Mouse (Mus musculus): ENCODE data around the gene Fam222b. TPM values are rescaled to one million over a fixed set of nuclear protein-coding genes. Genes with fewer than 3 reads are reported as not detected.
A peak's percentile ranks its signal among the peaks of the same experiment; 100 is the strongest.

Gene Fam222b
- polyA plus RNA-seq, 1 experiment from 2014 or later = 24.2 TPM

GRCm38 (mm10) chr11:78163681-78164603, 69.5 kb downstream of the Fam222b start:
- WGBS = under 1% methylated on average over 22 of the region's 22 CpGs

DNA sequence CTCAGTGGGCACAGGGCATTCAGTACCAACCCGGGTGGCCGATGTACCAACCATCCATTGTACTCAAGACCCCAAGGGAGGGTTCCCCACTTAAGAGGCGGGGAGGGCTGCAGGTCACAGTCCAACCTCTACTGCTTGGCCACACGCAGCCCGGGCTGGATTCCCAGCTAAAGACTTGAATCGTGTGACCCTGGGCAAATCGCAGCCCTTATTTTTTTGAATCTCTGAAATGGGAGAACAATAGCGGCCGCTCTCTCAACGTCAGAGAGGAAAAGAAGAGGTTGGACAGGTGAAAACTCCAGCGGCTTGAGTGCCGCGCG, 70.1 kb downstream of the Fam222b start:
- peak overlapping the region; percentile 98 for H3K4me3 ChIP-seq
- H3K27me3 ChIP-seq (ENCODE audit: low read depth, poor library complexity, severe bottlenecking) = 0 out of 2 replicates have a peak, but pooled peaks cover 4% of the 10 kb centered on the region
- no peaks in the 10 kb centered on the region for H3K9me3 ChIP-seq (replicated peaks)
- H3K27ac ChIP-seq = peak overlapping the region; percentile 99
- no peak for DNase-seq (ENCODE audit: low spot score)
- peaks cover 56% of the 10 kb centered on the region for H3K36me3 ChIP-seq
- peaks cover 50% of the 10 kb centered on the region for H3K4me1 ChIP-seq
- 0% methylated on average over 14 of the region's 14 CpGs for WGBS

More at GRCm38 (mm10) chr11:78163681-78164603, 69.5 kb downstream of the Fam222b start:
- DNase-seq (ENCODE audit: low spot score) = peak; percentile 88
- H3K27me3 ChIP-seq (ENCODE audit: low read depth, poor library complexity, severe bottlenecking) = 0 out of 2 replicates have a peak, but pooled peaks cover 4% of the 10 kb centered on the region
- peak overlapping the region; percentile 98 for H3K4me3 ChIP-seq
- peak overlapping the region; percentile 99 for H3K27ac ChIP-seq
- peaks cover 51% of the 10 kb centered on the region for H3K4me1 ChIP-seq
- H3K9me3 ChIP-seq (replicated peaks) = no peaks in the 10 kb centered on the region
- peaks cover 63% of the 10 kb centered on the region for H3K36me3 ChIP-seq

- under 1% methylated on average over 78 of the region's 78 CpGs for WGBS
- peak within 1 kb of the TSS; percentile 99 for H3K27ac ChIP-seq
- H3K36me3 ChIP-seq = peaks cover 51% of the 10 kb centered on the region
- peak within 1 kb of the TSS; percentile 98 for H3K4me3 ChIP-seq
- 0 out of 2 replicates have a peak, but pooled peaks cover 4% of the 10 kb centered on the region for H3K27me3 ChIP-seq (ENCODE audit: low read depth, poor library complexity, severe bottlenecking)
- peaks cover 48% of the 10 kb centered on the region for H3K4me1 ChIP-seq
- no peaks in the 10 kb centered on the region for H3K9me3 ChIP-seq (replicated peaks)
- peak; percentile 94 for DNase-seq (ENCODE audit: low spot score)
These were observed 70.7 kb downstream of the Fam222b start, which contains the start of gene Traf4 for GRCm38 (mm10) chr11:78164924-78165760. Traf4 (minus strand) TSS chr11:78165589.

GRCm38 (mm10) chr11:78165761-78166109, 71.3 kb downstream of the Fam222b start:
- peak overlapping the region; percentile 98 for H3K4me3 ChIP-seq
- peaks cover 51% of the 10 kb centered on the region for H3K36me3 ChIP-seq
- H3K4me1 ChIP-seq = peaks cover 48% of the 10 kb centered on the region
- 5% methylated on average over 16 of the region's 16 CpGs for WGBS
- peak overlapping the region; percentile 99 for H3K27ac ChIP-seq
- H3K9me3 ChIP-seq (replicated peaks) = no peaks in the 10 kb centered on the region
- H3K27me3 ChIP-seq (ENCODE audit: low read depth, poor library complexity, severe bottlenecking) = 0 out of 2 replicates have a peak, but pooled peaks cover 4% of the 10 kb centered on the region
- DNase-seq (ENCODE audit: low spot score) = no peak

GRCm38 (mm10) chr11:78166161-78166560, 71.7 kb downstream of the Fam222b start:
- H3K27me3 ChIP-seq (ENCODE audit: low read depth, poor library complexity, severe bottlenecking) = 0 out of 2 replicates have a peak, but pooled peaks cover 4% of the 10 kb centered on the region
- H3K36me3 ChIP-seq = peaks cover 51% of the 10 kb centered on the region
- DNase-seq (ENCODE audit: low spot score) = no peak
- H3K27ac ChIP-seq = peak overlapping the region; percentile 99
- peaks cover 46% of the 10 kb centered on the region for H3K4me1 ChIP-seq
- peak overlapping the region; percentile 98 for H3K4me3 ChIP-seq
- 40% methylated on average over 4 of the region's 4 CpGs for WGBS
- no peaks in the 10 kb centered on the region for H3K9me3 ChIP-seq (replicated peaks)

GRCm38 (mm10) chr11:78166640-78167039, 72.2 kb downstream of the Fam222b start:
- peak overlapping the region; percentile 15; the same call in 1 of the 2 replicates for H3K27ac ChIP-seq
- no peak for DNase-seq (ENCODE audit: low spot score)
- peaks cover 50% of the 10 kb centered on the region for H3K36me3 ChIP-seq
- 61% methylated on average over 6 of the region's 6 CpGs for WGBS
- H3K9me3 ChIP-seq (replicated peaks) = no peaks in the 10 kb centered on the region
- 0 out of 2 replicates have a peak, but pooled peaks cover 4% of the 10 kb centered on the region for H3K27me3 ChIP-seq (ENCODE audit: low read depth, poor library complexity, severe bottlenecking)
- no peak overlapping the region for H3K4me3 ChIP-seq
- H3K4me1 ChIP-seq = peaks cover 43% of the 10 kb centered on the region

DNA sequence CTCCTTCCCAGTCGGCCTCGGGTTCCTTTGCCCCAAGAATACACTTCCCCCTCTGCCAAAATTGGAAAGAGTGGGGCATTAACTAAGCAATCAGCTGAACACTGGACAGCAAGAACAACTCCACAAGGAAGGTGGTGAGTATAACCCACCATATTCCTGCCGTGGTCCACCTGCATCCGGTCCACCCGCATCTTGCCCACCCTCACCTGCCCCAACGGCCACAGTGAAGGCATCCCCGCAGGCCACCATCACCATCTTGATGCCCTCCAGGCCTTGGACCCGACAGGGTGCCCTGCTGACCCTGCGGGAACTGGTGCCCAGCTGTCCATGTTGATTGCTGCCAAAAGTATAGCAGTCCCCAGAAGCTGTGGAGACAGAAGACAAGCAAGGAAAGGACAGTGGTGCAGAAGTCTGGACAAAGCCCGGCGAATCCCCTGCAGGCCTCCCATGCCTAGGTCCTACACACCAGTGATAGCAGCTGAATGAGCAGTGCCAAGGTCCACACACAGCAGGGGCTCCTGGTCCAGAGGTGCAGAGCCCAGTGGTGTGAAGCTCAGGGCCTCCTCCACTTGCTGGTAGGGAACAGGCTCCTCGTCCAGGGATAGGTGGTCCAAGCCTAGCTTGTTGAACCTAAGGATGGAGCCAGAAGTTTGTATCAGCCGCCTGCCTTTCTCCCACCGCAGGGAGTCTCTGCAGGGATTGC, 72.9 kb downstream of the Fam222b start:
- H3K27ac ChIP-seq = 0 out of 2 replicates have a peak overlapping the region, but pooled peaks have one; percentile 7
- H3K4me3 ChIP-seq = no peak overlapping the region
- no peak for DNase-seq (ENCODE audit: low spot score)
- H3K9me3 ChIP-seq (replicated peaks) = no peaks in the 10 kb centered on the region
- peaks cover 36% of the 10 kb centered on the region for H3K4me1 ChIP-seq
- H3K27me3 ChIP-seq (ENCODE audit: low read depth, poor library complexity, severe bottlenecking) = 0 out of 2 replicates have a peak, but pooled peaks cover 4% of the 10 kb centered on the region
- 89% methylated on average over 14 of the region's 14 CpGs for WGBS
- peaks cover 50% of the 10 kb centered on the region for H3K36me3 ChIP-seq

GRCm38 (mm10) chr11:78168541-78169468, 74.3 kb downstream of the Fam222b start:
- Histone ChIP-seq H3K9me3 (replicated peaks) (no peaks in the 10 kb centered on the region), H3K4me3 (no peak overlapping the region), H3K4me1 (peaks cover 22% of the 10 kb centered on the region), H3K27ac (no peak overlapping the region), H3K27me3 (ENCODE audit: low read depth, poor library complexity, severe bottlenecking) (0 out of 2 replicates have a peak, but pooled peaks cover 4% of the 10 kb centered on the region), H3K36me3 (peaks cover 42% of the 10 kb centered on the region)
- DNase-seq (ENCODE audit: low spot score) = no peak
- 65% methylated on average over 19 of the region's 19 CpGs for WGBS

DNA sequence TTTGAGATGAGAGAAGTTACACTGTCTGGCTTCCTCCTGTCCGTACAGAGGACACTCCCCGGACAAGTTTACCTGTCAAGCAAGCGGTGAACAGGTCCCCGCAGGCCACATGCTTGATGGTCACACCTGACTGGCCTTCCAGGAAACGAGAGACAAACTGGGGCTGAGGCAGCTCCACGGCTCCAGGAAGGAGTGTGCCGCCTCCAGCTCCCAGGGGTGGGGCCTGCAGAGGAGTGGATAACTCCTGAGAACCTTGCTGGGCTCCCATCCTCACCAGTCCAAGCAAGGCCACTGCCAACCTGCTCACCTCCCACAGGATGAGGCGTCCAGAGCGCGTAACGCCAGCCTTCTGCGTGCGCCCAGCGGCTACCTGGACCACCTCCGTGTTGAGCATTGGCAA, 75.8 kb downstream of the Fam222b start:
- Histone ChIP-seq H3K9me3 (replicated peaks) (no peaks in the 10 kb centered on the region), H3K4me3 (no peak overlapping the region), H3K36me3 (peaks cover 36% of the 10 kb centered on the region), H3K4me1 (peaks cover 21% of the 10 kb centered on the region), H3K27me3 (ENCODE audit: low read depth, poor library complexity, severe bottlenecking) (0 out of 2 replicates have a peak, but pooled peaks cover 4% of the 10 kb centered on the region), H3K27ac (no peak overlapping the region)
- no peak for DNase-seq (ENCODE audit: low spot score)
- 92% methylated on average over 15 of the region's 15 CpGs for WGBS

- peaks cover 17% of the 10 kb centered on the region for H3K4me1 ChIP-seq
- no peak overlapping the region for H3K27ac ChIP-seq
- DNase-seq (ENCODE audit: low spot score) = no peak
- H3K9me3 ChIP-seq (replicated peaks) = no peaks in the 10 kb centered on the region
- H3K36me3 ChIP-seq = peaks cover 36% of the 10 kb centered on the region
- H3K27me3 ChIP-seq (ENCODE audit: low read depth, poor library complexity, severe bottlenecking) = 0 out of 2 replicates have a peak, but pooled peaks cover 4% of the 10 kb centered on the region
- WGBS = 85% methylated on average over 4 of the region's 4 CpGs
- no peak overlapping the region for H3K4me3 ChIP-seq
These were observed 76.9 kb downstream of the Fam222b start for GRCm38 (mm10) chr11:78171328-78171727.

DNA sequence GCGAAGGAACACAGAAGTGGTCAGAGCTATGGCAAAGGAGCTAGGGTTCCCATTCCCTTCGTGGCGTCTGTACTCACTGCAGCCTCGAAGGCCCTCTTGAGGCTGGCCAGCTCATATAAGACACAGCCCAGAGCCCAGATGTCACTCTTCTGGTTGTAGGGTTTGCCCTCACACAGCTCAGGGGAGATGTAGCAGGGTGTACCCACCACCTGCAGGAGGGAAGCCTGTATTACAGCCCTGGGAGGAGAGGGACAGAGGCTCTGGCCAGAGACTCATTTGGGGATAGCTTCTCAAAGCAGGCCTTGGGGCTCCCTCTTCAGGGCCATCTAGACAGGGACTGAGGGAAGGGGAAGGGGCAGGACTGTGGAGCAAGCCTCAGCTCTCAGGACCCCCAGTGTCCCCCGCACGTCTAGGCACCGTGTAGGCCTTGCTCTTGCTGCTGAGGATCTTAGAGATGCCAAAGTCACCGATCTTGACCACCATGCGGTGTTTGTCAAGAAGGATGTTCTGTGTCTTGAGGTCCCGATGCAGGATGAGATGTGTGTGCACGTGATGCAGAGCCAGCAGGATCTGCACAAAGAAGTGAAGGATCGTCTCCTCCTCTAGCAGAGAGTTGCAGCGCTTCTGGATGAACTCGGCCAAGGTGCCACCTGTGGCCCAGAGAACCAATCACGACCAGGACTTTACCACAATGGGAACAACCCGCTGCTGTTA, 77.7 kb downstream of the Fam222b start:
- Histone ChIP-seq H3K4me3 (no peak overlapping the region), H3K27me3 (ENCODE audit: low read depth, poor library complexity, severe bottlenecking) (0 out of 2 replicates have a peak, but pooled peaks cover 3% of the 10 kb centered on the region), H3K36me3 (peaks cover 35% of the 10 kb centered on the region), H3K4me1 (peaks cover 17% of the 10 kb centered on the region), H3K9me3 (replicated peaks) (no peaks in the 10 kb centered on the region), H3K27ac (no peak overlapping the region)
- 81% methylated on average over 16 of the region's 16 CpGs for WGBS
- DNase-seq (ENCODE audit: low spot score) = no peak
